Mouse (Mus musculus): ENCODE measurements at regions not wholly inside any gene's neighbourhood (a gene's known extent, or its start where the extent isn't known, plus 50 kb on each side); places are given as distances from the start of the nearest gene placed in this dataset.

GRCm38 (mm10) chr2:170998378-170998777 is 266.8 kb downstream of the Dok5 start:
- dilution Hi-C loops (cut with MboI; ENCODE audit: extremely low pct_ligation_motif_present, extremely low pct_unique_long_range_greater_than_20kb, low sequenced_read_pairs) (no loop called here), in situ Hi-C loops (cut with MboI; ENCODE audit: low pct_ligation_motif_present, low pct_unique_long_range_greater_than_20kb, low sequenced_read_pairs) (no loop called here)
- Histone ChIP-seq H3K4me3 (replicated peaks in 1 of 3; ENCODE audit: low read depth in 2 of 3, low read length in 2 of 3, poor library complexity in 1 of 3) (no peak overlapping the region), H3K27ac (ENCODE audit: insufficient read depth, low read depth) (no peak overlapping the region), H3K27me3 (replicated peaks) (no peaks in the 10 kb centered on the region), H3K36me3 (replicated peaks in 1 of 2; ENCODE audit: control insufficient read depth in 1 of 2, insufficient read depth in 1 of 2, low read length in 1 of 2) (no peaks in the 10 kb centered on the region), H3K9me3 (replicated peaks; ENCODE audit: low read length) (peaks cover 70% of the 10 kb centered on the region), H3K9ac (ENCODE audit: insufficient read depth, low read depth) (no peak overlapping the region), H3K4me1 (ENCODE audit: control insufficient read depth in 1 of 2, insufficient read depth in 2 of 2) (no peaks in the 10 kb centered on the region), H3K79me2 (replicated peaks; ENCODE audit: control insufficient read depth, extremely low read depth, insufficient read depth, poor library complexity, severe bottlenecking) (no peaks in the 10 kb centered on the region), H3K4me2 (ENCODE audit: insufficient read depth, low read depth, poor library complexity, severe bottlenecking) (no peak overlapping the region)
- no peak for DNase-seq (ENCODE audit: extremely low read depth)
- no peak for TF ChIP-seq E2F4 (IDR thresholded peaks at IDR 0.05; ENCODE audit: insufficient replicate concordance, low read depth, low read length)
- TF ChIP-seq SMC3 (IDR thresholded peaks at IDR 0.05; ENCODE audit: low read depth, low read length): no peak
- no peak for TF ChIP-seq ZNF384 (IDR thresholded peaks at IDR 0.05; ENCODE audit: low read depth, low read length)

GRCm38 (mm10) chr2:171000165-171000564 is 268.6 kb downstream of the Dok5 start:
- Histone ChIP-seq H3K4me2 (ENCODE audit: insufficient read depth, low read depth, poor library complexity, severe bottlenecking) (no peak overlapping the region), H3K36me3 (replicated peaks in 1 of 2; ENCODE audit: control insufficient read depth in 1 of 2, insufficient read depth in 1 of 2, low read length in 1 of 2) (no peaks in the 10 kb centered on the region), H3K27ac (ENCODE audit: insufficient read depth, low read depth) (no peak overlapping the region), H3K9me3 (replicated peaks; ENCODE audit: low read length) (peaks cover 76% of the 10 kb centered on the region), H3K79me2 (replicated peaks; ENCODE audit: control insufficient read depth, extremely low read depth, insufficient read depth, poor library complexity, severe bottlenecking) (no peaks in the 10 kb centered on the region), H3K4me3 (replicated peaks in 1 of 3; ENCODE audit: low read depth in 2 of 3, low read length in 2 of 3, poor library complexity in 1 of 3) (no peak overlapping the region), H3K27me3 (replicated peaks) (no peaks in the 10 kb centered on the region), H3K4me1 (ENCODE audit: control insufficient read depth in 1 of 2, insufficient read depth in 2 of 2) (no peaks in the 10 kb centered on the region), H3K9ac (ENCODE audit: insufficient read depth, low read depth) (no peak overlapping the region)
- in situ Hi-C loops (cut with MboI; ENCODE audit: low pct_ligation_motif_present, low pct_unique_long_range_greater_than_20kb, low sequenced_read_pairs): no loop called here
- DNase-seq (ENCODE audit: extremely low read depth): no peak
- dilution Hi-C loops (cut with MboI; ENCODE audit: extremely low pct_ligation_motif_present, extremely low pct_unique_long_range_greater_than_20kb, low sequenced_read_pairs): no loop called here
- TF ChIP-seq MXI1 (IDR thresholded peaks at IDR 0.05; ENCODE audit: low read depth, low read length): no peak
- TF ChIP-seq ZMIZ1 (IDR thresholded peaks at IDR 0.05; ENCODE audit: low read depth, low read length): no peak
- TF ChIP-seq RAD21 (IDR thresholded peaks at IDR 0.05; ENCODE audit: low read depth, low read length): no peak
- no peak for TF ChIP-seq NRF1 (IDR thresholded peaks at IDR 0.05; ENCODE audit: low read depth, low read length)
- no peak for TF ChIP-seq CTCF (conservative IDR thresholded peaks at IDR 0.05 in 1 of 2, IDR thresholded peaks at IDR 0.05 in 1 of 2; ENCODE audit: low read depth in 2 of 2, low read length in 2 of 2)
- no peak for TF ChIP-seq MAZ (IDR thresholded peaks at IDR 0.05; ENCODE audit: low read depth, low read length)
- TF ChIP-seq MAX (IDR thresholded peaks at IDR 0.05; ENCODE audit: low read length): no peak
- no peak for TF ChIP-seq JUND (conservative IDR thresholded peaks at IDR 0.05; ENCODE audit: low read depth, low read length)
- TF ChIP-seq ZKSCAN1 (IDR thresholded peaks at IDR 0.05; ENCODE audit: borderline replicate concordance, low read depth, low read length): no peak
- no peak for TF ChIP-seq ETS1 (conservative IDR thresholded peaks at IDR 0.05; ENCODE audit: low read depth, low read length)
- no peak for TF ChIP-seq TBP (conservative IDR thresholded peaks at IDR 0.05; ENCODE audit: low read depth, low read length)
- no peak for TF ChIP-seq UBTF (IDR thresholded peaks at IDR 0.05; ENCODE audit: low read depth, low read length)
- no peak for TF ChIP-seq JUN (IDR thresholded peaks at IDR 0.05; ENCODE audit: insufficient read depth, low read depth, low read length)
- TF ChIP-seq NELFE (IDR thresholded peaks at IDR 0.05; ENCODE audit: low read depth, low read length): no peak
- no peak for TF ChIP-seq POLR2A (IDR thresholded peaks at IDR 0.05; ENCODE audit: low read depth, low read length)
- TF ChIP-seq CHD2 (IDR thresholded peaks at IDR 0.05; ENCODE audit: low read length): no peak
- no peak for TF ChIP-seq MYC (IDR thresholded peaks at IDR 0.05; ENCODE audit: low read depth, low read length)
- no peak for TF ChIP-seq E2F4 (IDR thresholded peaks at IDR 0.05; ENCODE audit: insufficient replicate concordance, low read depth, low read length)
- TF ChIP-seq BHLHE40 (IDR thresholded peaks at IDR 0.05; ENCODE audit: low read depth, low read length): no peak

Measured in CH12.LX (cell line).